Mouse (Mus musculus): ENCODE data around the gene Ccdc61. TPM values are rescaled to one million over a fixed set of nuclear protein-coding genes. Genes with fewer than 3 reads are reported as not detected.
"Not testable (repeated sequence)": the region's sequence is repeated elsewhere in the genome, so short reads cannot be mapped to it uniquely, and the experiment has no call there.

The Ccdc61 gene
- polyA plus RNA-seq, 1 experiment from 2014 or later: 15.4 TPM

DNA sequence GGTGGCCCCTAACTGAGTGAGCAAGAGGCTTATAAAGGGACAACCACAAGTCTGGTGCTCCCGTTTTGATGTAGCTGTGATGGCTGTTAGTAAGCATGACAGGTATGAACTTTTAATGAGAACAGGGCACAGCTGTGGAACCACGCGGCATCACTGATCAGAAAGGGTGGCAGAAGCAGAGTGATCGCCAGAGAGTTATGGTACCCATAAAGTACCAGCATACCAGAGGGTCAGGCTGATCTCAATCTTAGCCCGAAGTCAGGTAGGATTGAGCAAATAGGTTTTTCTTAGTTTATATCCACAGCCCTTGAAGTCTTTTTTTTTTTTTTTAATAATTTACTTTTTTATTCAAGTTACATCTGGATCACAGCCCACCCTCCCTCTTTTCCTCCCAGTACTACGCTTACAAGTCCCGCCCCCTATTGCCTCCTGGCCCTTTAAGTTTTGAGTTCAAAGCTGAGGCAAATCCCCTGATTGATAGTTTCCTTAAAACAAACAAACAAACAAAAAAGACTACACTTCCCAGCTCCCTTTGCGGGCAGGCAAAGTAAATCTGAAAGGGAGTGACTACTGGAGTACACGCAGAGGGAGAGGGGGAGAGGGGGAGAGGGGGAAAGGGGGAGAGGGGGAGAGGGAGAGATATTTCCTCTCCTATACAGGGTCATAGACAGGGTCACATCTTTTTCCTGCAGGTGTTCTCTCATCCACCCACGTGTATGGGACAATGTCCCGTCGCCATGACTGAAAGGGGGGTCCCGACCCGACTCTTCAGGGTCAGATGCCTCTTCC, 38.0 kb downstream of the Ccdc61 start:
- peak overlapping the region; percentile 56 for H3K4me2 ChIP-seq (replicated peaks; ENCODE audit: low read depth)
- no peak for DNase-seq (ENCODE audit: low spot score)
- WGBS: 27% methylated on average over 13 of the region's 14 CpGs
- ATAC-seq (ENCODE audit: low FRiP score, low TSS enrichment): no peak
- H3K36me3 ChIP-seq (ENCODE audit: control insufficient read depth, insufficient read depth, low read length): no peaks in the 10 kb centered on the region
- H3K9ac ChIP-seq (ENCODE audit: low read length): no peak overlapping the region
- peak overlapping the region; percentile 29 for H3K4me3 ChIP-seq (ENCODE audit: low read depth, low read length)
- H3K27ac ChIP-seq (replicated peaks): no peak overlapping the region
- H3K4me1 ChIP-seq (replicated peaks; ENCODE audit: control insufficient read depth, insufficient read depth): no peaks in the 10 kb centered on the region
- no peak for TF ChIP-seq EP300 (optimal IDR thresholded peaks at IDR 0.05)
- TF ChIP-seq CTCF (IDR thresholded peaks at IDR 0.05; ENCODE audit: low read depth): no peak
- H3K27me3 ChIP-seq (ENCODE audit: control insufficient read depth, insufficient read depth, low read length): no peaks in the 10 kb centered on the region
- no peaks in the 10 kb centered on the region for H3K9me3 ChIP-seq (ENCODE audit: control insufficient read depth, low read length)

DNA sequence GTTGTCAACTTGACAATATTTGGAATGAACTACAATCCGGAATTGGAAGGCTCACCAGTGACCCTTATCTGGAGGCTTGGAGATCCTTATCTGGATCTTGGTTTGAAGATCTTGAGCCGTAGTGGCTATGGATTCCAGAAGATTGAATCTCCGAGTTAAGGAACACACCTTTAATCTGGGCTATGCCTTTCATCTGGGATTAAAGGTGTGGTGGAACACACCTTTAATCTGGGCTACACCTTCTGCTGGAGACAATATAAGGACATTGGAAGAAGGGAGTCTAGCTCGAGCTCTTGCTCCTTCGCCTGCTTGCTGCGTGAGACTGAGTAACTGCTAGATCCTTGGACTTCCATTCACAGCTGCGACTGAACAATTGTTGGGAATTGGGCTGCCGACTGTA, 39.2 kb downstream of the Ccdc61 start, which contains the start of gene Pglyrp1:
Gene Pglyrp1, plus strand, starts transcription at position 301 of the 400 bp plus-strand sequence.
- H3K4me1 ChIP-seq (replicated peaks; ENCODE audit: control insufficient read depth, insufficient read depth); H3K4me2 ChIP-seq (replicated peaks; ENCODE audit: low read depth); ATAC-seq (ENCODE audit: low FRiP score, low TSS enrichment); H3K9ac ChIP-seq (ENCODE audit: low read length); H3K27me3 ChIP-seq (ENCODE audit: control insufficient read depth, insufficient read depth, low read length); H3K36me3 ChIP-seq (ENCODE audit: control insufficient read depth, insufficient read depth, low read length); H3K4me3 ChIP-seq (ENCODE audit: low read depth, low read length); H3K27ac ChIP-seq (replicated peaks); H3K9me3 ChIP-seq (ENCODE audit: control insufficient read depth, low read length); DNase-seq (ENCODE audit: low spot score): not testable (repeated sequence)
- WGBS: no CpG with 5 or more reads among the region's 8 CpGs

DNA sequence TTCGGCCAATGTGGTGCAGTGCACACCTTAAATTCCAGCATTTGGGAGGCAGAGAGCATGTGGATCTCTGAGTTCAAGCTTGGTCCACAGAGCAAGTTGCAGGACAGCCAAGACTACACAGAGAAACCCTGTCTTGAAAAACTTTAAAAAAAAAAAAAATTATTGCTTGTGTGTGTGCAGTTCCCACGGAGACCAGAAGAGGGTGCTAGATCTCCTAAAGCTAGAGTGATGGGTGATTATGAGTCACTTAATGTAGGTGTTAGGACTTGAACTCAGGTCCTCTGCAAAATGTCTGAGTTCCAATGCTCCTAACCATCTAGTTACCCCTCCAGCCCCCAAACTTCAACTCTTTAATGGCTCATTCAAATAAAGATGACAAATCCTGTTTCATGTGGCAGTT, 41.7 kb downstream of the Ccdc61 start:
- TF ChIP-seq EP300 (optimal IDR thresholded peaks at IDR 0.05): no peak
- peak; percentile 31 for TF ChIP-seq CTCF (IDR thresholded peaks at IDR 0.05; ENCODE audit: low read depth)
- no peak for DNase-seq (ENCODE audit: low spot score)
- no peak overlapping the region for H3K27ac ChIP-seq (replicated peaks)
- no peaks in the 10 kb centered on the region for H3K4me1 ChIP-seq (replicated peaks; ENCODE audit: control insufficient read depth, insufficient read depth)
- WGBS: 86% methylated on average over 2 of the region's 2 CpGs
- ATAC-seq (ENCODE audit: low FRiP score, low TSS enrichment): no peak
- H3K4me2 ChIP-seq (replicated peaks; ENCODE audit: low read depth): no peak overlapping the region
- H3K9ac ChIP-seq (ENCODE audit: low read length): no peak overlapping the region
- H3K9me3 ChIP-seq (ENCODE audit: control insufficient read depth, low read length): no peaks in the 10 kb centered on the region
- no peaks in the 10 kb centered on the region for H3K36me3 ChIP-seq (ENCODE audit: control insufficient read depth, insufficient read depth, low read length)
- no peak overlapping the region for H3K4me3 ChIP-seq (ENCODE audit: low read depth, low read length)
- H3K27me3 ChIP-seq (ENCODE audit: control insufficient read depth, insufficient read depth, low read length): no peaks in the 10 kb centered on the region

- TF ChIP-seq EP300 (optimal IDR thresholded peaks at IDR 0.05) (no peak), CTCF (IDR thresholded peaks at IDR 0.05; ENCODE audit: low read depth) (no peak)
- Histone ChIP-seq H3K27me3 (ENCODE audit: control insufficient read depth, insufficient read depth, low read length) (no peaks in the 10 kb centered on the region), H3K4me3 (ENCODE audit: low read depth, low read length) (no peak overlapping the region), H3K4me2 (replicated peaks; ENCODE audit: low read depth) (no peak overlapping the region), H3K4me1 (replicated peaks; ENCODE audit: control insufficient read depth, insufficient read depth) (no peaks in the 10 kb centered on the region; the same call in 1 of the 2 replicates), H3K9me3 (ENCODE audit: control insufficient read depth, low read length) (no peaks in the 10 kb centered on the region), H3K36me3 (ENCODE audit: control insufficient read depth, insufficient read depth, low read length) (no peaks in the 10 kb centered on the region), H3K9ac (ENCODE audit: low read length) (no peak overlapping the region), H3K27ac (replicated peaks) (no peak overlapping the region)
- DNase-seq (ENCODE audit: low spot score): no peak
- ATAC-seq (ENCODE audit: low FRiP score, low TSS enrichment): no peak
- 81% methylated on average over 6 of the region's 6 CpGs for WGBS
These were observed 47.4 kb downstream of the Ccdc61 start for GRCm38 (mm10) chr7:18862801-18863200.

DNA sequence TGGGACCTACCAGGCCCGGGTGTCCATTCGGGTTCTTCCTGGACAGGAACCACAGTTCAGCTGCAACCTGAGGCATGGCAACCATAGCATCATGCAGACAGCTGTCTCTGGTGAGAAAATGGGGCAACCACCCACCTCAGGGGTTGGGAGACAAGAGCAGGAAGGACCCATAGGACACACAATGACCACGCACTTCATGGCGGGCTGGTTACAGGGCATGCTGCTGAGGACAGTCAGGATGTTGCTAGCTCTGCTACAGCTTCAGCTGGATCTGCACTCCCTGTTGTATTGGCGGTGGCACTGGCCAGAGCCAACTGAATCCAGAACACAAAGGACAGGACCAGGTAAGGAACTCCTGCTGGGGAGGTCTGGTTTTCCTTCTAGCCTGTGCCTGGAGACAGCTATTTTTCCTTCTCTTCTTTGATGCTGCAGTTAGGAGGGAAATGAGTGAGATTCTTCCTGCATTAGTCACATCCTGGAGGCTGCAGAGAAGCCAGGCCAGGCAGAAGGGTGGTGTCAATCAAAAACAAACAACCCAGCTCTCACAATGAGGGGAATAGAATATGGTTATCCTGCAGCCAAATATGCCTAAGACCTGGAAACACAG, 51.8 kb downstream of the Ccdc61 start:
- 65% methylated on average over 5 of the region's 5 CpGs for WGBS
- no peaks in the 10 kb centered on the region; the same call in 1 of the 2 replicates for H3K4me1 ChIP-seq (replicated peaks; ENCODE audit: control insufficient read depth, insufficient read depth)
- H3K4me2 ChIP-seq (replicated peaks; ENCODE audit: low read depth): no peak overlapping the region
- no peaks in the 10 kb centered on the region for H3K9me3 ChIP-seq (ENCODE audit: control insufficient read depth, low read length)
- 0 out of 2 replicates have a peak overlapping the region, but pooled peaks have one; percentile 0 for H3K9ac ChIP-seq (ENCODE audit: low read length)
- no peaks in the 10 kb centered on the region for H3K36me3 ChIP-seq (ENCODE audit: control insufficient read depth, insufficient read depth, low read length)
- 0 out of 2 replicates have a peak overlapping the region, but pooled peaks have one; percentile 9 for H3K27ac ChIP-seq (replicated peaks)
- ATAC-seq (ENCODE audit: low FRiP score, low TSS enrichment) (no peak), DNase-seq (ENCODE audit: low spot score) (peak; percentile 11)
- no peaks in the 10 kb centered on the region for H3K27me3 ChIP-seq (ENCODE audit: control insufficient read depth, insufficient read depth, low read length)
- no peak for TF ChIP-seq EP300 (optimal IDR thresholded peaks at IDR 0.05)
- no peak for TF ChIP-seq CTCF (IDR thresholded peaks at IDR 0.05; ENCODE audit: low read depth)
- no peak overlapping the region for H3K4me3 ChIP-seq (ENCODE audit: low read depth, low read length)

- H3K4me1 ChIP-seq (replicated peaks; ENCODE audit: control insufficient read depth, insufficient read depth): no peaks in the 10 kb centered on the region
- H3K27ac ChIP-seq (replicated peaks): no peak overlapping the region
- TF ChIP-seq CTCF (IDR thresholded peaks at IDR 0.05; ENCODE audit: low read depth) (no peak), EP300 (optimal IDR thresholded peaks at IDR 0.05) (no peak)
- H3K4me2 ChIP-seq (replicated peaks; ENCODE audit: low read depth): no peak overlapping the region
- ATAC-seq (ENCODE audit: low FRiP score, low TSS enrichment) (no peak), DNase-seq (ENCODE audit: low spot score) (no peak)
- H3K27me3 ChIP-seq (ENCODE audit: control insufficient read depth, insufficient read depth, low read length): no peaks in the 10 kb centered on the region
- no peaks in the 10 kb centered on the region for H3K9me3 ChIP-seq (ENCODE audit: control insufficient read depth, low read length)
- H3K9ac ChIP-seq (ENCODE audit: low read length): no peak overlapping the region
- no peaks in the 10 kb centered on the region for H3K36me3 ChIP-seq (ENCODE audit: control insufficient read depth, insufficient read depth, low read length)
- WGBS: 66% methylated on average over 1 of the region's 1 CpGs
- H3K4me3 ChIP-seq (ENCODE audit: low read depth, low read length): no peak overlapping the region
These were observed 61.8 kb downstream of the Ccdc61 start for GRCm38 (mm10) chr7:18848395-18848794.
